Mouse (Mus musculus): Measurements from ENCODE around the gene Veph1.

Gene Veph1

DNA sequence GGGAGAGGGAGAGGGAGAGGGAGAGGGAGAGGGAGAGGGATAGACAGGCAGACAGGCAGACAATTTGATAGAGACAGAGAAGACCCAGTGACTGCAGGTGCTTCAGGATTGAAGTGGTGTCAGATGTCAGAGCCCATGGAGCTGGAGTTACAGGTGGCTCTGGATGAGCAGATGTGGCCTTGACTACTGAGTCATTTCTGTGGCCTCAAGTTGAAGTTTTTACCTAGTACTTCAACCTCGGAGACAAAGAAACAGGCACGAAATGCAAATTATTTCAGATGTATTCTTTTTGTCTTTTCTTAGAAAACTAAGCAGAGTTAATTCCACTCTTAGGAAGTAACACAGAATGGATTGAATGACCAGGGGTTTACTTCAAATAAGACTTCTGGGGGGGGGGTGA lies 195.6 kb downstream of the Veph1 start:
- DNase-seq (ENCODE audit: low spot score), result no peak

DNA sequence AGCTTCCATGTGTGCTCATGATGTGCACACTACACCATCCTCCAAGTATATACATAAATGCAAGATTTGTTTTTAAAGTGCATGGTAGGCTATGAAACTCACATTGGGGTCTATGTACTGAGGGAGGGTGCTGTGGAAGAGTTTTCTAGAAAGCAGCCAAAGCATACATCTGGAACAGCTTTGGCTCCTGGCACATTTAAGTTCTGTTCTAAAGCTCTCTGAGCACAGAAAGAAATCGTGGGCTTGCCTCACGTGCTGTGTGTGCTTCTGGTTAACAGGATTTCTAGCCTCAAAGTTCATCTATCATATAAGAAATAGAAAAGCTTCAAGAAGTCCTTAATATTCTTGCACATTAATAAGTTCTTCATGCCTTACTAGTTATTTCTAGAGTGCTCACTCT lies 204.9 kb downstream of the Veph1 start:
- DNase-seq (ENCODE audit: low spot score), result no peak

DNA sequence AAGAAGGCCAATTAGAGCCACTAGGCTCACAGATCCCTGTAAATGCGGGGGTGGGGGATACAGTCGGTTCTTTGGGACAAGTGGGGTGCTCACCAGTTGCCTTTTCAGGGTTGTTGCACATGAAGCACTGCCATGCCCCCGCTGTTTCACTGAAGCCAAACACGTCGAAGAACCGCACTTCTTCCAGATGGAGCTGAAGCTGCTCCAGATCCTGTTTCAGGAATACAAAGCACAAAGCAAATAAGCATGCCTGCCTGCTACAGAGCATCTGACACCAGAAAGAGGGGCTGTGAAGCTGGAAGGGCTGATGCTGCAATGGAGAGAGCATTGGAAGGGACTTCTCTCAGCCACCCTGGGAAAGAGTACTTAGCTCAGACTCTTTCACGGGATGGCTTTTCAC lies 209.0 kb downstream of the Veph1 start:
- no peak for DNase-seq (ENCODE audit: low spot score)

DNA sequence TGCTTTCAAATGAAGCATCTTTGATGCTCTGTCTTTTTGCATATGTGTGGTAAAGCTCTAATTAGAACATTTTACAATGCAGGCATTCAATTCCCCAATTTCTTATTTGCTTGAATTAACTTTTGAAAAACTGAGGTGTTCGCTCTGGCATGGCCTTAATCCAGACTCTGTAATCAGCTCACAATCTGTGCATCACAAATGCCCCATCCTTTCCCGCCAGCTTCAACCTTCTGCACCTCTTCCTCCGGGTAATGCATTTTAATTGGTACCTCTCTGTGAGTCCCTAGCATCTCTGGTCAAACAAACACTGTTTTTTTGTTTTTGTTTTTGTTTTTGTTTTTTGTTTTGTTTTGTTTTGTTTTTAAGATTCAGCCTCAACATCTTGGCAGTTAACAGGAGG lies 212.8 kb downstream of the Veph1 start:
- DNase-seq (ENCODE audit: low spot score), result no peak

DNA sequence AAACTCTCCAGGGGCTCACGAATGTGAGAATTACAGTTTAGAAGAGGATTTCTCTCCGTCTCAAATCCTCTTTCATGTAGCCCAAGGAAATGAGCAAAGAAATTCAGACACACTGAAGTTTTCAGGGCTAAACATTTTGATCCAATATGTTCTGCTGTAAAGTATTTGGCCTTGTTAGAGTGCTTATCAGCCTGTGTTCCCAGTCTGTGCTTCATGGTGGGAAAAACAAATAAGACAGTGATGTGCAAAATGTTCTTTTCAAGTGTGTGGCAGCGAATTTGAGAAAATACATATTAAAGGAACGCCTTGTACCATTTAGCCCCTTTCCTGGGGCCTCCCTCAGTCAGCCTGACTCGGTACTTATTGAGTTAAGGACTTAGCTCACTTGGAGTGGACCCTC lies 213.2 kb downstream of the Veph1 start:
- DNase-seq (ENCODE audit: low spot score), result no peak

DNA sequence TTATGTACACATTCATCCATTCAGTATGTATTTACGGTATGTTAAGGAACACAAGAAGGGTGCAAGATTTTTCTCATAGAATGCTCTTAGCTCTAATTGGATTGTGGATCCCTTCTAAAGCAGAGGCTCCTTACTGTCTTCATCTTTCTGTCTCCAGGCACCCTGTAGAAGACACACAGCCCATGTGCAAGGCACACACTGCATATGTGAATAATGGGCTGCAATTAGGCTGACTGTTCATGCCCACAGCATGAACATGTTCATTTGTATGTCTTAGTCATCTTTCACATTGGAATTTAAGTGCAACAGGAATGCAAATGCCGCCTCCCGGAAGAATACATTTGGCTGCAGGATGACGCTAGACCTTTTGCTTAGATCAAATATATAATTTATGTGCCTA lies 213.7 kb downstream of the Veph1 start:
- DNase-seq (ENCODE audit: low spot score), result no peak

DNA sequence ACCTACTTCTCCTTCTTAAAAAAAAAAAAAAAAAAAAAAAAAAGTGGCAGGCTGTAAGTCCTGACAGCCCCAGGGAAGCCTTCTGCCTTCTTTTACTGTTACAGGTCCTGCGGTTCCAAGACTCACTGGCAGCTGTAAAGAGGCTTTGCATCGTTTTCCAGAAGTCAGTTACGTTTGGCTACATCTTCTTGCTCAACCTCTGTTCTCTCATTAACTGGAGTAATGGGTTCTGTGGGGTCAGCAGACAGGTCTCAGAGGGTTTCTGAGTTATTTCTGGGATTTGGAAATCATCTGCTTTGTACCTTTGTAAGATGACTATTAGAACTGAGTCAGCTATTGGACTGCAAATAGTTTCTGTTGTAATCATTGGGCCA lies 215.3 kb downstream of the Veph1 start:
- DNase-seq (ENCODE audit: low spot score), result no peak

DNA sequence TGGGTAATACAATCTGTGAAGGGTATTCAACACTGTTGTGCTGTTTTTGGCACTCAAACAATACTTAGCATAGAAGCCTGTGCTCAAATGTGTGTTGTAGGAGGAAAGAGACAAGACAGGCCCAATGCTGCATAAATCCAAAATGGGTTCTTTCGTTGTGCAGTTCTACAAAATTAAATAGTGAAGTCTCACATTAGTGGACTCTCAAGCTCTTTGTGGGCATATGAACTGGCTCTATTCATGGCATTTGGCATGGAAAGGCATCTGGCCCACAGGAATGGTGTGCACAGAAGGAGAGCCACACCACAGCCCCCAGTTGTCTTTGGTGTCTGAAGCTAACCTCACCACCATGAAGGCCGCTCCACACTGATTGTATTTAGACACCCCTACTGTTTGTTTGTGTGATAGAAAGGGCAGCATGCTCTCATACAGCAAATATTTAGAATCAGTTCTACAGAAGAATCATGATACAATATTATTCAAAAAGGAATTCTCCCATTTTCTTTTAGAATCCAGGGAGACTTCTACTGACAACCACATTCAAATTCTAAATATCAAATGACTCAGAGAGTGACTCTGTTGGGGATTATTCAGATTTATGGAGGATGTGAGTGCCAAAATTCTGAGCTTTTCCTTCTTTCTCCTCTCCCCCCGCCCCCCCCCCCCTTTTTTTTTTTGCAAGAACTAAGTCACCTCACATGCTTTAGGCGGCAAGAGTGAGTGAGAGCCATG lies 215.8 kb downstream of the Veph1 start:
- DNase-seq (ENCODE audit: low spot score), result no peak

DNA sequence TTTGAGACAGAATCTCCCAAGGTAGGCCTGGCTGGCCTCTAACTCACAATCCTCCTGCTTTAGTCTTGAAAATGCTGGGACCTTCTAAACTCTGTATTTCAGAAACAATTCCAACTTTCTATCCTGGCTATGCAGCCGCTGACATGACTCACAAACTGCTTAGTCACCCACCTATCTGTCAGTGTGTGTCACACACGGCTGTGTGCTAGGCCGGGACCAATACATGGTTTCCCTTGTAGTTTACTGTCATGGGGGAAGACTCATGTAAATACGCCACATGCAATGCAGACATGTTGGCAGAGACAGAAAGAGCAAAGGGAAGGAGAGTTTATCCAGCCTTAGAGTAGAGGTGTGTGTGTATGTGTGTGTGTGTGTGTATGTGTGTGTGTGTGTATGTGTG lies 216.8 kb downstream of the Veph1 start:
- DNase-seq (ENCODE audit: low spot score), result no peak

DNA sequence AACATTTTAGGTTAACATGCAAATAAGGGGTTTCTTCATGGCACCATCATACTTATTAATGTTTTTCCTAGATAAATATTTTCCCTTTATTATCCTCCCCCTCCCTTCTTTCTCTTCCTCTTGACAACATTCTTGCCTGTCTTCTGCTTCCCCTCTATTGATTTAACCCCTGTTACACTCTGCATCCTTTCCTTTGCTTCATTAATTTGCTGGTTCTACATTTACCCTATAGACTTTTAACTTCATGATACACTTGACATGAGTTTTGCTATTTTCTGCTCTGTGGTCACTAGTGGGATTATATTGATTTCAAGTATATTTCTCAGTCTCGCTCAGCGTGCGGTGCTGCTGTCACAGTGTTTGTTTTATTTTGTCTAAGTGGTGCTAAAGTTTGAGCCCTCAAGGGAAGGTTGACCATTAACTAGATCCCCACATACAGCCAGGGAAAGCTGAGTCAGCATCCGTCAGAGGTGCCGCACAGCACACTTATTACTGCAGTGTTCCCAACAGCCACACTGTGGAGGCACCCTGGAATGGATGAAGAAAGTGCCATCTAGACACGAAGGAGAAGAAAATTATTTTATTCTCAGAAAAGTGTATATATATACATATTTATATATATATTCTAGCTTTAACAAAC lies 217.6 kb downstream of the Veph1 start:
- DNase-seq (ENCODE audit: low spot score), result no peak

DNA sequence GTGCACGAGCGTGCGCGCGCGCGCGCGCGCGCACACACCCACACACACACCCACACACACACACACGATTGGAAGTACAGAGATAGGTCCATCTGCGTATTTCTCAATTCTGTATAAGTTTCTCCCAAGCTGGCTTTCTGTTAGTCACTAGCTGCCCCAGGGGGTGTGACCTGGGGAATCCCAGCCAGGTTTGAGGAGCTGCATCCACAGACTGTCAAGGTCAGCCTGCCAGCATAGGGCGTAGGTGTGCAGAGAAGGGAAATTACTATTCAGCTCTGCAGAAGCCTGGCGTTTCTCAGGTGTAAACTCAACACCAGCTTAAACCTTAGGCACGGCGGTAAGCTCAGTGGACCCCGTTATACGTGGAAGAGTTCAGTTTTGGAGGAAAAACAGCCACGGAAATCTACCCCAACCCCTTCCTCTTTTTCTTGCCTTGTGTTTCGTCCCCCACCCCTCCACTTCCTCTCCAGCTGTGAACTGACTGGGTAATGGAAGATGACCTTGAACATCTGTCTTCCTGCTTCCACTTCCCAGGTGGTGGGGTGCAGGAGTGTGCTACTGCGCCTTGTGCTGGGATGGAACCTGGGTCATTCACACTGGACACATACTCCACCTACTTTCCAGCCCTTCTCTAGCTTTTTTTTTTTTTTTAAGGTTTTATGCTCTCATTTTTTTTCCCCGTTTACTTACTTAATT lies 218.5 kb downstream of the Veph1 start:
- DNase-seq (ENCODE audit: low spot score), result no peak

DNA sequence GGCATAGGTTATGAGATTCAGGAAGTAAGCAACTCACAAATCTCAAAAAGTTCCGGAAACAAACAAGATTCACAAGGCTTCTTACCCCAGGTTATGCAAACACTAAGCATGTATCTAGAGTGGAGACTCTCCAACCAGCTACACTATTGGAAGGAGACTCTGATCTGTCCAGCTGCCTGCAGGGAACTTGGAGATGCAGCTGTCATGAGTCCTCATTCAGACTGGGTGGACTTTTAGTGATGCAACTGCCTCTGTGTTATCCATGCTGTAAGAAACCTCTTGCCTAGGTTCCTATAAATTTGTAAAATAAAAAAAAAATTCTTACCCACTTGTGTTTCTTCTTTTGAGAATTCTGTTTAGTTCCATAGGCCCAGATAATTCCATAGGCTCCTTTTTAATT lies 226.4 kb downstream of the Veph1 start:
- no peak for DNase-seq (ENCODE audit: low spot score)

DNA sequence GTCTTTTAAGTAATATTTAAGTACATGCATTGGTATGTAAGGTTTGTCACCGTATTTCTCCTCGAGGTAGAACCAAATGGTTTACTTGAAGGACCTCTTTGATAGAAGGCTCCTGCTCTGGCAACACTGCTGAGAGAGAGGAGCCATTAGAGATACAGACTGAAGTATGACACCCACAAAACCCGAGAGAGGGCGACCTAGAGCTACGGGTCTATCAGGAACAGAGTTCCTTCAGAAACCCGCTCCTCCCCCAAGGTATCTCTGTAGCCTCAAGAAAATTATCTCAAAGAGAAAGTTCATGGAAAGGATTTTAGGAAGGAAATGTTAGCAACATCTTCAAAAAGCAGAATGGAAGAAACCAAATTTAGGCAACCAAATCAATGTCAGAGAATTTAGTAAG lies 232.8 kb downstream of the Veph1 start:
- DNase-seq (ENCODE audit: low spot score), result no peak

DNA sequence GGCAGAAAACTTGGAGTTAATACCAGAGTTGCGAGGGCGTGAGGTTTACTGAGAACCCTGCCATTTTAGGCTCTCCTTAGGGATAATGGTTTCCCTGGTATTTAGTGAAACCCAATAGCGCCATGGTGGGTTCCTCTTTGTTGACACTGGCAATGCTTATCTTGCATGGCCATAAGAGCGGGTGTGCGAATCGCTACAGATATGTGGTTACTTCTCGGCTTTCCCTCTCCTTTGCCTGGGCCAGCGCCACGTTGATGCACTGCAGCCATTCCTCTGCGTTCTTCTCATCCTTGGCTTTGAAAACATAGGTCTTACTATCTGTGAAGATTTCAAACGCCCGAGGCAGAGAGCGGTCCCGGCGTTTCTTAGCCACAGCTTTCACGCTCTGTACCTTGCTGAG lies 239.7 kb downstream of the Veph1 start:
- no peak for DNase-seq (ENCODE audit: low spot score)

DNA sequence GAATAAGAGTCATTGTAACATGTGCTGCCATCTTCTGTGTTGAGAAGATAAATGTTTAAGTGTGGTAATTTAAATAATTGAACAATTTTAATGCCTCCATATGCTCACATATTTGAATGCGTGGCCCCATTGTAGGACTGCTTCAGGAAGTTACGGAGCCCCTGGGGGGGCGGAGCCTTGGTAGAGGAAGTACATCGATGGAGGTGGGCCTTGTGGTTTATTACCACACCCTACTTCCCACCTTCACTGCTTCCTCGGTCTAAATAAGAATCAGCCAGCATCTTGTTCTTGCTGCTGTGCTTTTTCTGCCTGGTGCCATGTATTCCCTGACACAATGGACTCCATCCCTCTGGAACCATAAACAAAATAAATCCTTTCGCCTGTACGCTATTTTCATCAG lies 241.0 kb downstream of the Veph1 start:
- no peak for DNase-seq (ENCODE audit: low spot score)

DNA sequence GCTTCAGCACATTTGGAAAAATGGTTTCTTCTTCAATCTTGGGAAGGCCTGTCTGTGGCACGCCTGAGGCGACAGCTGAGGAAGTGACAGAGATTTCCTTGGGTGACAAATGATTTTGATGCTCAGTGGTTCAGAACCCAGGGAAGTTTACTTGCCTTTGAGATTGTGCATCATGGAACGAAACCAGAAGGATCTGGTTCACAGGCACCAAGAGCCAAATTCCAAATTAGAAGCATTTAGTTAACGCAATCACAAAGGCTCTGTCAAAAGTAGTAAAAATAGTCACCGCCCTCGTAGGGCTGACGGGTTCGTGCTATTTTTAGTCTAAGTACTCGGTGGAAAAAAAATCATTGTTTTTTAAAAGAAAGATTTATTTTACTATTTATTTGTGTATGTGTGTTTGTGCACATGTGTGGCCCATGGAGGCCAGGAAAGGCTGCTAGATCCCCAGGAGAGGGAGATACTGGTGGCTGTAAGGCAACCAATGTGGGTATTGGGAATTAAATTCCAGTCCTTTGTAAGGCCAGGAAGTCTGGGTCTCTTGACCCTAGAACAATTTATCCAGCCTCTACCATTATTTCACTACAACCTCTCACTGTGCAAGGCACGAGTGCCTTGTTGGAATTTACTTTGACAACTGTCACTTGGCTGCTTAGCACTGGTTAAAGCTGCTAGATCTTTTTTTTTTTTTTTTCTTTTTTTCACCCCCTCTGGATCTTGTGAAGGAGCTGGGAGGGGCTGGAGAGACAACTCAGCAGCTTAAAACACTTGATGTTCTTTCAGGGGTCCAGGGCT lies 246.3 kb downstream of the Veph1 start:
- peak; percentile 2 for DNase-seq (ENCODE audit: low spot score)

DNA sequence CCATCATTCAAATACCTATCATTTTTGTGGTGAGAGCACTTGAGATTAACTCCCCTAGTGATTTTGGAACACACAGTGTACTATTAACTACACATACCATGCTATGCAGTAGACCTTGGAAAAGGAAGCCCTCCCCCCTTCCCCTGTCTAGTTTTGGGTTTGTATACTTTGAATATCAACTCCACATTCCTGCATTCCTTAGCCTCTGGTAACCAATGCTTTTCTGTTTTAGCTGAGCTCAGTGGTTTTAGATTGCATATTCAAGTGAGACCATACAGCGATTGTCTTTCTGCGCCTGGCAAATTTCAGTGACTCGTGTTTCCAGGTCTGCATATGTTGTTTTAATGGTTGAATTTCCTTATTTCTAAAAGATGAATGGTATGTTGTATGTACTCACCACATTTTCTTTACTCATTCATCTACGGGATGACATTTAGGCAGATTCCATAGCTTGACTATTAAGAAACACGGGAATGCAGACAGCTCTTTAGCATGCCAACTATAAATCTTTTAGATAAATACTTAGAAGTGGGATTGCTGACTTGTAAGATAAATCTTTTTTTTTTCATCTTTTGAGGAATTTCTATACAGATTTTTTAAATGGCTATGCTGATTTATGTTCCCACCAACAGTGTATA lies 255.7 kb downstream of the Veph1 start:
- no peak for DNase-seq (ENCODE audit: low spot score)

DNA sequence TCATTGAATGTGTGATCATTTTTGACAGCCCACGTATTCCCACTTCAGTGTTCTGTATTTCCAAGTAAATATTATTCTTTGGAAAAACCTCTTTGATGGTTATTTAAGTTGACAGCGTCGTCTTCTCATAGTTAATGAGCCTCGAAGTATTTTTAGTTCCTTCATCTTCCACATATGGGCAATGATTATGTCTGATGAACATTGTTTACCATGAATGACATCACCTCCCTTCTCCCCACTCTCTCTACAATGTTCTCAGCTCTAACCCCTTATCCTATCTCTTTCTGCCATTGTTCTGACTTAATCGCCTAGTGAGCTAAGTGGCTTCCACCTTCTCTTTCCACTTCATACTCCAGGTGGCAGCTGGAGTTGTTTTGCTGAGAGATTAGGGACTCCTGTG lies 261.4 kb downstream of the Veph1 start:
- DNase-seq (ENCODE audit: low spot score), result no peak

DNA sequence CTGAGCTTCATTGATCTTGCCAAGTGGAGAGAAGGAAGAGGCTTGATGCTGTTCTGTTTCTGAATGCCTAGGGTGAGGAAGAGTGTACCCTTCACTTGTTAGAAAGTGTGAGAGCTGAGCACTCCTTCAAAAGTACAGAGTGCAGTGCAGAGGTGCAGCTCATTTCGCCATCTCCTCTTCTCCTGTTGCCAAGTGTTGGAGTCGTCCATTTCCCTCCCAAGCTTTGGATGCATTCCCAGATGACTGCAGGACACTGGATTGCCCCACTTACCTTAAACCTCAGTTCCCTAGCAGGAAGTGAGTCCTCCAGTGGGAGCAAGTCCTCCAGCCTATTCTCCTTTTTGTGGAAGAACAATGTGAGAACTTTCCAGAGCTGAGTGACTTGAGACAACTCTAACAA lies 263.3 kb downstream of the Veph1 start:
- DNase-seq (ENCODE audit: low spot score), result no peak

DNA sequence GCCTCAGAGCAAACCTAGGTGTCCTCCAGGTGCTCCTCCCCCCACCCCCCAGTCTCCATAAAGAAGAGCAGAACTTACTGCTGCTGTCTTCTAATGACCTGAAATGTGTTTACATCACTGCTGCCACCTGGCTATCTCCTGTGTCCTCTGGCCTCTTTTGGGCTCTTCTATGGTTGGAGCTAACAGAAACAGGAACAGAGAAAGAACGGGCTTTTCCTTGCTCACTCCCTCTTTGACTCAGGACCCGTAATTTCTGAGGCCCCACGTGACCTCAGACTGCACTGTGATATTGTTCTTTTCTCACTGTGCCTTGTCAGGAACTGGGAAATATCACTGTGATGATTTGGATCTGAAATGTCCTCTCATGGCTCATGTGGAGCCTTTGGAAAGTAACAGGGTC lies 271.2 kb downstream of the Veph1 start:
- no peak for DNase-seq (ENCODE audit: low spot score)

DNA sequence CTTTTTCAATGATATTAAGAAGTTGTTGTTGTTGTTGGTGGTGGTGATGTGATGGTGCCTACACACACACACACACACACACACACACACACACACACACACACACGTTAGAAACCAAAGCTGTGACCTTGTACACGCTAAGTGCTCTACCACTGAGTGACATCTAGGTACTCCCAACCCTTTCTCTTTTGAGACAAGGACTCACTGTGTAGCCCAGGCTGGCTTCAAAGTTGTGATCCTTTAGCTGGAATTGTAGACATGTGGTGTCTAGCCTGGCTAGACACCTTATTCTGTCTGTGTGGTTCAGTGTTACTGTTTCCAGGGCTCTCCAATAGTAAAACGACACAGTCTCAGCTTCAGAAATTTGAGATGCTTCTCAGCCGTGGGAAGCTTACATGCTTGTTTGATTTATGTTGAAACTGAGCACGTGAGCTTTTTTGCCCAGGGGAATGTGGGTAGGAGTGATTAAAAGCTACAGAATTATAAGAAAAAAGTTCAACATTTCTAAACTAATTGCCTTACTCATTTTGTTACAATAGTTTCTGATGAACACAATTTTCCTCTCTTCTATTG lies 272.3 kb downstream of the Veph1 start:
- no peak for DNase-seq (ENCODE audit: low spot score)

DNA sequence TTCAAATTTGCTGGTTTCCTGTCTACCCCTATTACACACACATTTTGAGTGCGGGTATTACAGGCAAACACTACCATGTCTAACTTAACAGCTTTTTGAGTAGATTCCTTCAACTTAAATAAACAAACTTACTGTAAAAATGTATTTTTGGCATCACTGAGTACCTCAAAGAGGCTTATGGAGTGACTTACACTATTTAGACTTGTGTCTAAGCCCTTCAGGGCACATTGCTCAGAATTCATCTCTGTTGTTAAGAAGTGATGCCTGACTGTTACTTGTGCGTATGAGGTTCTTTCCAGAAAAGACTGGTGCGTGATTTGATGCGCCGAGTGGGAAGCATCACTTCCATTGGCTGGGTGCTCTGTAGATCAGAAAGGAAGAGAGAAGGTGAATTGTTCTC lies 277.5 kb downstream of the Veph1 start:
- no peak for DNase-seq (ENCODE audit: low spot score)

All from left cerebral cortex, adult 11 months (tissue).